ENCODE assay signal across 8 mouse cellular contexts in the genomic region with DNA sequence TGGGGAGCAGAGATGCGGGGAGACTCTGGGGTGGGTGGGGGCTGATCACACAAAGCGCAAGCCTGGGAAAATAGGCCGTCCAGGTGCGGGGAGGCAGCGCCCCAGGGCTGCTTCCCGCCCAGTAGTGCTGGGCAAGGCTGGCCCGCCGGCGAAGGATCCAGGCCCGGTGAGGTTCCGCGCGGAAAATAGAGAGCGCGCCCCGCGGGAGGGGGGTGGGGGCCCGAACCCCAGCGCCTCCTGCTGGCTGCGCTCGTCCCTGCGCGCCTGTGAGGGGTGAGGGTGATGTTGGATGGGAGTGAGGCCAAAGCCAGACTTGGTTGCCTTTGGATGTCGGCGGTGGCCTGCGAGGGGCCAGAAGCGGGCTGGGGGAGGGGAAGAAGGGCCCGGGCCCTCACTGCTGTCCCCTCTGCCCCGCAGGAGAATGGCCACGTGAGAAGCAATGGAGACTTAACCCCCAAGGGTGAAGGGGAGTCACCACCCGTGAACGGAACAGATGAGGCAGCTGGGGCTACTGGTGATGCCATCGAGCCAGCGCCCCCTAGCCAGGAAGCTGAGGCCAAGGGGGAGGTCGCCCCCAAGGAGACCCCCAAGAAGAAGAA. TPM values are rescaled to one million over a fixed set of nuclear protein-coding genes. Genes with fewer than 3 reads are reported as not detected.
DNase-seq lines count a peak whose midpoint lies in the region; ATAC-seq and TF ChIP-seq lines count a peak whose summit lies in the region.

No protein-coding gene starts in this region.

- H3K27ac ChIP-seq in bone marrow, adult 2 months (ENCODE audit: control insufficient read depth, insufficient read depth, low read depth, low read length, poor library complexity), result peak overlapping the region; percentile 43; the same call in 1 of the 2 replicates
- H3K27ac ChIP-seq in forebrain, postnatal 0 days (ENCODE audit: low read depth, low read length), result peak overlapping the region; percentile 98
- H3K27ac ChIP-seq in intestine, embryonic 14.5 days (ENCODE audit: low read depth), result peak overlapping the region; percentile 95
- peak overlapping the region; percentile 97 for H3K27ac ChIP-seq in lung, embryonic 14.5 days (ENCODE audit: low read depth)

- no peak for TF ChIP-seq POLR2A in bone marrow, adult 2 months (IDR thresholded peaks at IDR 0.05; ENCODE audit: borderline replicate concordance, control insufficient read depth, low read depth, low read length)

- H3K4me2 ChIP-seq in forebrain, postnatal 0 days (ENCODE audit: low read depth), result peak overlapping the region; percentile 71
- H3K4me2 ChIP-seq in intestine, embryonic 14.5 days (ENCODE audit: low read length), result peak overlapping the region; percentile 59
- peak overlapping the region; percentile 72 for H3K4me2 ChIP-seq in lung, embryonic 14.5 days

- peak overlapping the region; percentile 100 for H3K9ac ChIP-seq in forebrain, postnatal 0 days
- peak overlapping the region; percentile 99 for H3K9ac ChIP-seq in intestine, embryonic 14.5 days (ENCODE audit: low read length)
- peak overlapping the region; percentile 100 for H3K9ac ChIP-seq in lung, embryonic 14.5 days

- DNase-seq in layer of hippocampus, postnatal 10 days (ENCODE audit: low spot score in 2 of 2), result peak; percentile 82 to 87
- no peak for DNase-seq in layer of hippocampus, adult 8-10 months (ENCODE audit: low spot score in 2 of 2)
- peak; percentile 88 for DNase-seq in forebrain, postnatal 0 days
- DNase-seq in intestine, embryonic 14.5 days (ENCODE audit: low spot score), result peak; percentile 91
- peak; percentile 85 for DNase-seq in lung, embryonic 14.5 days
- peak; percentile 81 for DNase-seq in thymus, postnatal 25 days

- no peaks in the 10 kb centered on the region for H3K9me3 ChIP-seq in forebrain, postnatal 0 days (ENCODE audit: low read length)
- no peaks in the 10 kb centered on the region for H3K9me3 ChIP-seq in intestine, embryonic 14.5 days (ENCODE audit: control insufficient read depth, low read length)
- H3K9me3 ChIP-seq in lung, embryonic 14.5 days (ENCODE audit: low read depth, low read length), result no peaks in the 10 kb centered on the region

- TF ChIP-seq CTCF in bone marrow, adult 2 months (IDR thresholded peaks at IDR 0.05; ENCODE audit: control insufficient read depth, insufficient read depth, low read length), result peak; percentile 78
- TF ChIP-seq CTCF in forebrain, postnatal 0 days (IDR thresholded peaks at IDR 0.05; ENCODE audit: low read depth), result peak; percentile 91
- TF ChIP-seq CTCF in lung, embryonic 14.5 days (IDR thresholded peaks at IDR 0.05; ENCODE audit: low read depth), result peak; percentile 82

- 2% methylated on average over 35 of the region's 35 CpGs for WGBS in bone marrow, adult 2 months
- under 1% methylated on average over 32 of the region's 35 CpGs for WGBS in forebrain, postnatal 0 days
- under 1% methylated on average over 32 of the region's 35 CpGs for WGBS in intestine, embryonic 14.5 days
- under 1% methylated on average over 33 of the region's 35 CpGs for WGBS in lung, embryonic 14.5 days

- H3K27me3 ChIP-seq in forebrain, postnatal 0 days (ENCODE audit: insufficient read depth, low read length), result no peaks in the 10 kb centered on the region
- no peaks in the 10 kb centered on the region for H3K27me3 ChIP-seq in intestine, embryonic 14.5 days (replicated peaks; ENCODE audit: control insufficient read depth, insufficient read depth, low read length)
- H3K27me3 ChIP-seq in lung, embryonic 14.5 days (ENCODE audit: insufficient read depth, low read length), result no peaks in the 10 kb centered on the region

- H3K4me1 ChIP-seq in bone marrow, adult 2 months (ENCODE audit: control insufficient read depth, insufficient read depth, low read length), result peaks cover 3% of the 10 kb centered on the region; the same call in 1 of the 2 replicates
- no peaks in the 10 kb centered on the region for H3K4me1 ChIP-seq in forebrain, postnatal 0 days (ENCODE audit: insufficient read depth)
- 0 out of 2 replicates have a peak, but pooled peaks cover 12% of the 10 kb centered on the region for H3K4me1 ChIP-seq in intestine, embryonic 14.5 days (replicated peaks; ENCODE audit: control insufficient read depth, insufficient read depth, low read length)
- 0 out of 2 replicates have a peak, but pooled peaks cover 3% of the 10 kb centered on the region for H3K4me1 ChIP-seq in lung, embryonic 14.5 days (ENCODE audit: insufficient read depth)

- peak overlapping the region; percentile 72 for H3K4me3 ChIP-seq in bone marrow, adult 2 months (replicated peaks; ENCODE audit: control insufficient read depth, low read depth, low read length)
- H3K4me3 ChIP-seq in forebrain, postnatal 0 days (ENCODE audit: low read depth, low read length), result peak overlapping the region; percentile 100
- peak overlapping the region; percentile 80 for H3K4me3 ChIP-seq in intestine, embryonic 14.5 days (ENCODE audit: low read depth, low read length)
- peak overlapping the region; percentile 100 for H3K4me3 ChIP-seq in lung, embryonic 14.5 days (ENCODE audit: low read depth, low read length)

- ATAC-seq in forebrain, postnatal 0 days, result peak; percentile 80
- ATAC-seq in intestine, embryonic 14.5 days (replicated peaks; ENCODE audit: low FRiP score, low TSS enrichment, low read depth), result peak; percentile 42; the same call in 1 of the 2 replicates
- ATAC-seq in lung, embryonic 14.5 days (ENCODE audit: insufficient read depth), result peak; percentile 35
- peak; percentile 50 for ATAC-seq in neutrophil, adult 5-6 weeks (ENCODE audit: extremely low read depth, insufficient number of reproducible peaks, low FRiP score, poor library complexity, severe bottlenecking)

- peaks cover 20% of the 10 kb centered on the region for H3K36me3 ChIP-seq in forebrain, postnatal 0 days (ENCODE audit: insufficient read depth)
- H3K36me3 ChIP-seq in intestine, embryonic 14.5 days (ENCODE audit: control insufficient read depth, insufficient read depth, low read length), result peaks cover 37% of the 10 kb centered on the region
- H3K36me3 ChIP-seq in lung, embryonic 14.5 days (ENCODE audit: insufficient read depth), result peaks cover 38% of the 10 kb centered on the region

RNA-seq across cellular contexts. Expression of a gene that starts 1.0 kb away (rescaled TPM):
- 100 to 1,000 TPM; 713 to 734 TPM for total RNA-seq in layer of hippocampus, postnatal 10 days (2021)
- total RNA-seq in layer of hippocampus, adult 8-10 months (2022), result 10 to 100 TPM; 55.9 to 79.7 (median 68.7) TPM
- polyA plus RNA-seq in bone marrow, adult 2 months (2011; ENCODE audit: insufficient read depth, insufficient read length, low replicate concordance, missing spikeins), result 14.6 and 53.8 TPM in 2 replicates
- total RNA-seq in forebrain, postnatal 0 days (2014; rRNA removed), result 1,946 and 1,960 TPM in 2 replicates
- polyA plus RNA-seq in forebrain, postnatal 0 days (2015; fragmentation: Nextera tagmentation; extraction: Ambion mirVana), result 2,276 and 2,298 TPM in 2 replicates
- 595 and 619 TPM in 2 replicates for polyA plus RNA-seq in intestine, embryonic 14.5 days (2014; fragmentation: Nextera tagmentation; extraction: Ambion mirVana)
- 799 and 847 TPM in 2 replicates for polyA plus RNA-seq in lung, embryonic 14.5 days (2014; fragmentation: Nextera tagmentation; extraction: Ambion mirVana)
- 97.5 and 100 TPM in 2 replicates for total RNA-seq in neutrophil, adult 5-6 weeks (2017)

RNA-seq across cellular contexts. Expression of a gene that starts 23.4 kb away (rescaled TPM):
- total RNA-seq in layer of hippocampus, postnatal 10 days (2021), result 1 to 10 TPM; 1.0 to 2.0 TPM
- not detected for total RNA-seq in layer of hippocampus, adult 8-10 months (2022)
- polyA plus RNA-seq in bone marrow, adult 2 months (2011; ENCODE audit: insufficient read depth, insufficient read length, low replicate concordance, missing spikeins), result 2.8 TPM in 1 of 2 replicates, not detected in the other
- total RNA-seq in forebrain, postnatal 0 days (2014; rRNA removed), result 1.8 TPM in 1 of 2 replicates, not detected in the other
- 1.7 and 2.6 TPM in 2 replicates for polyA plus RNA-seq in forebrain, postnatal 0 days (2015; fragmentation: Nextera tagmentation; extraction: Ambion mirVana)
- 0.47 TPM in 1 of 2 replicates, not detected in the other for polyA plus RNA-seq in intestine, embryonic 14.5 days (2014; fragmentation: Nextera tagmentation; extraction: Ambion mirVana)
- polyA plus RNA-seq in lung, embryonic 14.5 days (2014; fragmentation: Nextera tagmentation; extraction: Ambion mirVana), result not detected in 2 replicates
- not detected in 2 replicates for total RNA-seq in neutrophil, adult 5-6 weeks (2017)

RNA-seq across cellular contexts. Expression of a gene that starts 23.6 kb away (rescaled TPM):
- total RNA-seq in layer of hippocampus, postnatal 10 days (2021), result under 1 TPM; 0.37 to 0.51 TPM
- under 1 TPM in 3 of 4 experiments, not detected in 1; 0.25 to 0.29 (median 0.25) TPM for total RNA-seq in layer of hippocampus, adult 8-10 months (2022)
- not detected in 2 replicates for polyA plus RNA-seq in bone marrow, adult 2 months (2011; ENCODE audit: insufficient read depth, insufficient read length, low replicate concordance, missing spikeins)
- 0.24 and 0.46 TPM in 2 replicates for total RNA-seq in forebrain, postnatal 0 days (2014; rRNA removed)
- 0.62 and 0.98 TPM in 2 replicates for polyA plus RNA-seq in forebrain, postnatal 0 days (2015; fragmentation: Nextera tagmentation; extraction: Ambion mirVana)
- polyA plus RNA-seq in intestine, embryonic 14.5 days (2014; fragmentation: Nextera tagmentation; extraction: Ambion mirVana), result not detected in 2 replicates
- polyA plus RNA-seq in lung, embryonic 14.5 days (2014; fragmentation: Nextera tagmentation; extraction: Ambion mirVana), result not detected in 2 replicates
- not detected in 2 replicates for total RNA-seq in neutrophil, adult 5-6 weeks (2017)

RNA-seq across cellular contexts. Expression of a gene that starts 28.1 kb away (rescaled TPM):
- total RNA-seq in layer of hippocampus, postnatal 10 days (2021), result 10 to 100 TPM; 40.5 to 40.9 TPM
- 10 to 100 TPM; 37.7 to 48.1 (median 44.5) TPM for total RNA-seq in layer of hippocampus, adult 8-10 months (2022)
- 78.4 and 100 TPM in 2 replicates for polyA plus RNA-seq in bone marrow, adult 2 months (2011; ENCODE audit: insufficient read depth, insufficient read length, low replicate concordance, missing spikeins)
- total RNA-seq in forebrain, postnatal 0 days (2014; rRNA removed), result 25.6 and 30.8 TPM in 2 replicates
- polyA plus RNA-seq in forebrain, postnatal 0 days (2015; fragmentation: Nextera tagmentation; extraction: Ambion mirVana), result 47.3 and 50.7 TPM in 2 replicates
- 212 and 230 TPM in 2 replicates for polyA plus RNA-seq in intestine, embryonic 14.5 days (2014; fragmentation: Nextera tagmentation; extraction: Ambion mirVana)
- polyA plus RNA-seq in lung, embryonic 14.5 days (2014; fragmentation: Nextera tagmentation; extraction: Ambion mirVana), result 243 and 246 TPM in 2 replicates
- 81.6 and 87.7 TPM in 2 replicates for total RNA-seq in neutrophil, adult 5-6 weeks (2017)

RNA-seq across cellular contexts. Expression of a gene that starts 53.0 kb away (rescaled TPM):
- total RNA-seq in layer of hippocampus, postnatal 10 days (2021), result 10 to 100 TPM; 41.4 to 46.9 TPM
- 10 to 100 TPM; 57.4 to 64.9 (median 62.5) TPM for total RNA-seq in layer of hippocampus, adult 8-10 months (2022)
- polyA plus RNA-seq in bone marrow, adult 2 months (2011; ENCODE audit: insufficient read depth, insufficient read length, low replicate concordance, missing spikeins), result 96.2 and 127 TPM in 2 replicates
- 57.0 and 61.6 TPM in 2 replicates for total RNA-seq in forebrain, postnatal 0 days (2014; rRNA removed)
- polyA plus RNA-seq in forebrain, postnatal 0 days (2015; fragmentation: Nextera tagmentation; extraction: Ambion mirVana), result 25.6 and 28.4 TPM in 2 replicates
- 21.8 and 24.6 TPM in 2 replicates for polyA plus RNA-seq in intestine, embryonic 14.5 days (2014; fragmentation: Nextera tagmentation; extraction: Ambion mirVana)
- 20.5 and 20.9 TPM in 2 replicates for polyA plus RNA-seq in lung, embryonic 14.5 days (2014; fragmentation: Nextera tagmentation; extraction: Ambion mirVana)
- 94.7 and 122 TPM in 2 replicates for total RNA-seq in neutrophil, adult 5-6 weeks (2017)

Comparison
In these comparisons a context has a peak if more than half of its experiments do, and no peak if none do; other contexts are left out.
1. DNase-seq: peak in layer of hippocampus, postnatal 10 days (2 of 2), forebrain, postnatal 0 days (single experiment), intestine, embryonic 14.5 days (single experiment), lung, embryonic 14.5 days (single experiment) and thymus, postnatal 25 days (single experiment); none in layer of hippocampus, adult 8-10 months (0 of 2).
2. H3K27ac ChIP-seq: peak in every context shown above with its lines; median percentile 98 in forebrain, postnatal 0 days; 97 in lung, embryonic 14.5 days; 95 in intestine, embryonic 14.5 days; 43 in bone marrow, adult 2 months.
3. Peak in every context shown above with its lines, with median percentiles within 50 percentile points of each other: H3K4me3 ChIP-seq, CTCF ChIP-seq, ATAC-seq, H3K4me2 ChIP-seq and H3K9ac ChIP-seq.